Mouse (Mus musculus) heart, postnatal 4 days (tissue): ENCODE measurements around the gene Slc22a3. TPM values are rescaled to one million over a fixed set of nuclear protein-coding genes. Genes with fewer than 3 reads are reported as not detected.
A peak's percentile ranks its signal among the peaks of the same experiment; 100 is the strongest.

Experiments
- DNase-seq: peaks from one replicate; pipeline ENCODE4 v3.0.0; 2021
- total RNA-seq, 2 experiments: library from RNA; stranded (reverse); gene quantifications; 2 replicates each; pipeline ENCODE4 v1.2.3; 2021

The Slc22a3 gene
- total RNA-seq, 2 experiments from 2014 or later, result 0.86 to 1.2 TPM

DNA sequence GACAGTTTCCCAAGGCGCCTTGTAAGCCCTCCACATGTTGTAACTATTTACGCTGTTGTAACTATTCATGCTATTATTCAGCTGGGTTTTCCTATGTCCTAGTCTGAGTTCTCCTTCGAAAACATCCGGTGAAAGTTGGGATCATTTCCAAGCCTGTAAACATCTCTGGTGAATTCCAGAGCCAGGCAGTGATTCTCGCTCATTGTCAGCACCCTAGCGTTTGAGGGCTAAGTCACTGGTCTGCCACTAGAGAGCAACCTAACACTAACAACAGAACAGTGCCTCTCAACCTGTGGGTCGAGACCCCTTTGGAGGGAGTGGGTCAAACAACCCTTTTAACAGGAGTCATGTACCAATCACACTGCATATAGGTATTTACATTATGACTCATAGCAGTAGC, 104.1 kb downstream of the Slc22a3 start:
- peak; percentile 22 for DNase-seq

DNA sequence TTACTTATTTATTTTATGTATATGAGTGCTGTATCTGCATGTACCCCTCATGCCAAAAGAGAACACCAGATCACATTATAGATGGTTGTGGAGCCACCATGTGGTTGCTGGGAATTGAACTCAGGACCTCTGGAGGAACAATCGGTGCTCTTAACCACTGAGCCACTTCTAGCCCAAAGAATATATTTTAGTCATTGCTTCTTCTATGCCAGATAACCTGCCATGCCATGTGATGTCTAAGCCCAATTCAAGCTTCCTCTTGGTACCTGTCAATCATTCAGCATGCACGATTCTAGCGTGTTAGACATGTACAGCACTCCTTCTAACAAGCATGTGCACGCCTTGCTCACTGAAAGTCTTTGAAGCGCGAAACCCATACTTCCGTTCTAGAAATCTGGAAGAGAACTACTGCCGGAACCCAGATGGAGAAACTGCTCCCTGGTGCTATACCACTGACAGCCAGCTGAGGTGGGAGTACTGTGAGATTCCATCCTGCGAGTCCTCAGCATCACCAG, 111.3 kb downstream of the Slc22a3 start:
- DNase-seq, result no peak

DNA sequence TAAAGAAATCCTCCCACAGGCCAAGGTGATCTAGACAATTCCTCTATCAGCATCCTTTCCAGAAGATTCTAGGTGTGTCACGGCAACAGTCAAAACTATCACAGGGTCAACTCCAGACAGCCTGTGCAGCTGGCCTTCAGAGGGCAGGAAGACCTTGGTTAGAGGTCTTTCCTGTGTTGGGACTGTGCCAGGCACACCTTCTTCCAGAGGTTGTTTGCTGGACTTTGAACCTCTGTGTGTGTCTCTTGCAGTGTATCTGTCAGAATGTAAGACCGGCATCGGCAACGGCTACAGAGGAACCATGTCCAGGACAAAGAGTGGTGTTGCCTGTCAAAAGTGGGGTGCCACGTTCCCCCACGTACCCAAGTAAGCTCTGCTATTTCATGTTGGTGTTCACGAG, 119.3 kb downstream of the Slc22a3 start:
- DNase-seq, result no peak

GRCm38 (mm10) chr17:12387781-12388180, 119.7 kb downstream of the Slc22a3 start:
- DNase-seq, result no peak

DNA sequence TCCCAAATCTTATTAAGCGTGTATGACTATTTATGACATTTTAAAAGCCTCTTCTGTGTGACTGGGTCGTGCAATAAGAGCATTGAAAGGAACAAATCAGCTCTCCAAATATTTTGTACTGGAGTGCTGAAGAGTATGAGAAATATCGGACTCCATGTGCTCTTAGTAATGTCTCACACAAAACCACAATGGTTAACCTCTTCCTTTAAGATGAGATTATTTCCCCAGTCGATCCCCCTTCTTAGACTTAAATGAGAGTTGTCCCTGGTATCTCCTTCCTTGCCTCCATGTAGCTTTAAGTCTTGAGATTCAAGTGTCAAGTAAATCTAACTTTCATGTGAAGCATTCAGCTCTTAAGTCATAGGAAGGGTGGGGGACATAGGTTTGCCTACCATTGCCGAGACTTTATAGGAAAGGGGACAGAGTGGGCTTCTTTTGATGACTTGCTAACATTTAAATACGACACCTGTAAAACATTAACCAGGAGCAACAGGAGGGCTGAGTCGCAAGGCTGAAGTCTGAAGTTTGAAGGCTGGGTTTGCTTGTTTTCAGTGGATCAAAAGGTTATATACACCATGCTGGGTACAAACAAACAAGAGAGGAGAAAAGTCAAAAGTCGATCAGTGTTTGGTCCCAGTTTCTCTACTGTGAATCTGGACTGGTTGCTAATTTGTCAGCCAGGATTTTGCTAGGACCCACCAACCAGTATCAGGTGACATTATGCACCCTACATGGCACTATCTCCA, 122.3 kb downstream of the Slc22a3 start:
- DNase-seq, result no peak

GRCm38 (mm10) chr17:12382531-12382930, 125.0 kb downstream of the Slc22a3 start:
- DNase-seq, result no peak

DNA sequence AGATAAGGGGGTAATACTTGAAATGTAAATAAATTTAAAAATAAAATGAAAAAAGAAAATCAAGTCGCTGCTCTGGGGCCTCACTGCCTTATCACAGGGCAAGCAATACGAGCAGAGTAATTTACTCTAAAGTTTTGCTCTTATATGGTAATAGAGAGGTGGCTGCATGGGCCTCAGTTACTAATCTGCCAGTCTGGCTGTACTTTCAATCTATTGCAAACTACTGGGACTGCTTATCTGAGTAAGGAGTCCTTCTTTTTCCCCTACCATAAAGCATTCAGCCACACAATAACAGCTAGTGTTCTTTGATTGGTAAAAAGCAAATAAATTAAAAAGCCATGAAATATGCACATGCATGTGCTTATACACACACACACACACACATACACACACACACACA, 125.9 kb downstream of the Slc22a3 start:
- DNase-seq, result no peak

DNA sequence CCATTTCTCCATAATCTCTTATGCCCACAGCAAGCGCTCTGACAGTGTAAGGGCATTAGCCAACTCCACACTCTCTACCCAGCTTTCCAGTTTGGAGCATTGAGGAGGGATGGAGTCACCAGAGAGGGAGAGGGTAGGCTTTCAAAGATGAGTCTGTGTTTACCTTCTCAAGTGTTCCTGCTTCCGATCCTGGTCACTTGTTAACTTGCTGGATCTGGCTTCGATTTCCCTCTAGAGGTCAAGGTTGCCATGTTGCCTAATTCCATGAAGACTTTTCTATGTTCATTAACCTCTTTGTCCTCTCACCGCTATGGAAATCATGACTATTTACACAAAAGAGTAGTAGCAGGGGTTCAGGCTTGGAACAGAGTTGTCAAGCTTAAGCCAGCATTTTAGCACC, 127.2 kb downstream of the Slc22a3 start:
- no peak for DNase-seq

DNA sequence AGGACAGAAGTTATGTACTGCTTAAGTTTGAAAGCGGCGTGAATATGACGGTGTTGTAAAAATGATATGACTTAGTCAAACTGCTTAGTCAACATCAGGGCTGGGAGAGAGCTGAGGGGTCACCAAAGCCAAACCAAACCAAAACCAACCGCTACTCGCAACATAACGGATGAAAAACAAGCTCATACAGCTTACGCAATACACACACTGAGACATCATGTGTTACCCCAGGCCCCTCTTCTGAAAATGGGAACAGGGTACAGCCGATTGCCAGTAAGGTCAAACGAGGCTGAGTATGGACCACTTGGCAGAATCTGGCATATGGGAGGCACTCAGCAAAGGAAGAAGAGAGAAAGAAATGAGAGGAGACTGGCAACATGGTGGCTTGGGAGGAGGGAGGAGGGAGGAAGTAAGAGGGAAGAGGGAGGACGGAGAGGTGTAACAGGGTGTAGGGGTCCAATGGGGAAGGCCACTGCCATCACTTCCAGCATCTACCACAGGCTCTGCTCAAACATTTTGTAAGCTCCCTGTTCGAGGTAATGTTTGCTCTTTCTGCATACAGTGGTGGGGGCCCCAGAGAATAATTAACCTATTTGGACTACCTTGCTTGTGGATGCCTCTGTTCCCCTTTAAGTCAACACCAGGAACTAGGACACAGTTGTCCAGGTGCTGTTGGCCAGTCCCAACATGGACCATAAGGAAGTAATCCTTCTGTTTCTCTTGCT, 129.4 kb downstream of the Slc22a3 start, which contains the start of gene Plg:
Gene Plg (plus strand): TSS at position 628 of the 725 bp plus-strand sequence.
- DNase-seq, result no peak

- DNase-seq, result no peak
Observed at GRCm38 (mm10) chr17:12373601-12374144, 133.8 kb downstream of the Slc22a3 start.

DNA sequence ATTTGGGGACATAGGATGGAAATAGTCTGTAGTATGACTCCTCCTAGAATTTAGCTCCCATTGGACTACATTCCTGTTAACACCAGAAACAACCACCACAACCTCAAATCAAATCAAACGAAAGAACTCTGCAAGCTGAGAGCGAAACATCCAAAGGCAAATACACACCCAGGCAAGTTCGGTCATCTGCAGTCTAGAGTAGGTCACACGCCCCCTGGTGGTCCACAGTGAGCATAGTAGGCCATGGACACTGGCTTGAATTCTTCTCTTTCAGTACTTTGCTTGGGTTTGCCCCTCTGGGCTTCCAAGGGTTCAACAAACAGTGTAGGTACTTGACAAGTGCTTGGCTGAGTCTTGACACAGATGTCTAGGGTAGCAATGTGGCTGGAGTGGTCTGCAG, 135.5 kb downstream of the Slc22a3 start:
- DNase-seq, result peak; percentile 78

- peak; percentile 21 for DNase-seq
Observed at GRCm38 (mm10) chr17:12371310-12371925, 136.1 kb downstream of the Slc22a3 start.

DNA sequence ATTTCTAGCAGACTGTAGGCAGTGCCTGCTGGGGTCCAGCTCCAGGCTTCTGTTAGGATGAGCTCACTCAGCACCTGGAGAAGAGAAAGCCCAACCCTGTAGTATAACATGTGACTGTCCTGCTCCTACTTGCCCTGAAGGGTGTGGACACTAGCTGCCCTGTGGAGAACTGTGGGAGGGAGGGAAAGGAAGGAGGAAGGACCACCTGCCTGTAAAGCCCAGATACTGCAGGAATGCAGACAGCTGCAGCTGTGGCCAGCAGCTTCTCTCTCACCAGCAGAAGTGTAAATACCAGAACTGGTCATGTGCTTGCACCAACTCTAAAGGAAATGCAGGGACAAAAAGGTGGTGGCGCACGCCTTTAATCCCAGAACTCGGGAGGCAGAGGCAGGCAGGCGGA, 137.2 kb downstream of the Slc22a3 start:
- no peak for DNase-seq

DNA sequence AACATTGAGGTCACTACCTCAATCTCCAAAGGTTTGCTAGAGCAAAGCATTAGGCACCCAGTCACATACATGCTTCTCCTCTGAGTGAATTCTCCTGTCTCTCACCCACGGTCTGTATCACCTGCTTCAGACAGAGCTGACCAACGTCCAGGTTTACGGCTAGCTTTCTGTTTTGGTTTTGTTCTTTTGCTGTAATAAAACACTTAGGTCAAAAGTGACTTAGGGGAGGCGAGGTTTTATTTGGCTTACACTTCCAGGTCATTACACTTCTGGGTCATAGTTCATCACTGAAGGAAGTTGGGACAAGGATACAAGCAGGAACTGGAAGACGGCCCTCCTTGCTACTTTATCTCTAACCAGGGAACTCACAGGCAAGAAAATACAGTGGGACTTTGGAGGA, 138.1 kb downstream of the Slc22a3 start:
- no peak for DNase-seq

Other genes with a start within 250 kb of the Slc22a3 start
- 10 to 100 TPM; 34.4 to 41.5 TPM for gene Map3k4, start 188.9 kb downstream of the Slc22a3 start, total RNA-seq
- gene Plg, start 129.1 kb downstream of the Slc22a3 start, total RNA-seq, result under 1 TPM in 1 of 2 experiments, not detected in 1; 0.11 TPM
- not detected for gene Slc22a2, start 76.4 kb upstream of the Slc22a3 start, total RNA-seq
- 10 to 100 TPM; 10.3 to 13.9 TPM for gene Slc22a1, start 168.1 kb upstream of the Slc22a3 start, total RNA-seq